Mouse (Mus musculus): Measurements from ENCODE around the gene Selenbp2.
"Not testable (repeated sequence)": the region's sequence is repeated elsewhere in the genome, so short reads cannot be mapped to it uniquely, and the experiment has no call there.

Gene Selenbp2

DNA sequence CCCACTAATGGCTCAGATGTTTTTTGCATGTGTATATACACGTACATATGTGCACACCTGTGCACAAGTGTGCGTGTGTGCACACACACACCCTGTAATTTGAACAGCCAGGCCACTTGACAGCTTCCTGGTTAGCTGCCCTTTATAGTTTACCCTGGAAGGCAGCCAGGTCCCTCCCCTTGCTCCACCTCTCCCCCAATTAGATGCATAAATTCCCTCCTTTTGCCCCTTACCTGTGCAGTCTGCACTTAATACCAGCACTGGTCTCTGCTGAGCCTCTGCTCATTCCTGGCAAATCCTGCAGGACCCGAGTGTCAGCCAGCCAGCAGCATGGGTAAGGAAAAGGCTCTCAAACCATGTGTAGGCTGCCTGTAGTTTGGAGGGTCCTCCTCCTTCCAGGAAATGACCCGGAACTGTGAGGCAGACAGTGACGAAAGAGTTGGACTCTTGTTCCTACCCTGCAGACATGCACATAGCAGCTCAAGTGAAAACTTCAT, at the start of gene Selenbp2:
Selenbp2 (plus strand) TSS at position 228 of the 497 bp plus-strand sequence.
- ATAC-seq (ENCODE audit: low TSS enrichment) = no peak

- ATAC-seq (ENCODE audit: low TSS enrichment) = peak; percentile 84
Measured at GRCm38 (mm10) chr3:94648755-94649590, 44.4 kb upstream of the Selenbp2 start.

DNA sequence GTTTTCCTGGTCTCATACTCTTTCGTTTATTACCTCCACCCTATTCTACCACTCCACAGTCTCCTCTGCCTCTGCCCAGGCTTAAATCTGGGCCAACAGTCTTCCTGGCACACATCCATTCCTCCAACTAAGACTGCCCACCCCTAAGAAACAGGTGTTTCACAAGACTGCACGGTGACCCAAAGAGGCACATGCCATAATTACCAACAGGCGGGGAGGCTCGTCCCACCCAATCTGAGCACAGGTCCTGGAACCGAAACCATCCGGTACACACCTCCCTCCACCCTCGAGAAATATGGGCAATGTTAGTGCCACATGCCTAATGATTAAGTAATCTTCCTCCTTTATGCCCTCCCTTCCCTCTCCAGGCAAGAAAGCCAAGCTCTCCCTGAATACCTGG, 42.9 kb upstream of the Selenbp2 start:
- no peak for ATAC-seq (ENCODE audit: low TSS enrichment)

DNA sequence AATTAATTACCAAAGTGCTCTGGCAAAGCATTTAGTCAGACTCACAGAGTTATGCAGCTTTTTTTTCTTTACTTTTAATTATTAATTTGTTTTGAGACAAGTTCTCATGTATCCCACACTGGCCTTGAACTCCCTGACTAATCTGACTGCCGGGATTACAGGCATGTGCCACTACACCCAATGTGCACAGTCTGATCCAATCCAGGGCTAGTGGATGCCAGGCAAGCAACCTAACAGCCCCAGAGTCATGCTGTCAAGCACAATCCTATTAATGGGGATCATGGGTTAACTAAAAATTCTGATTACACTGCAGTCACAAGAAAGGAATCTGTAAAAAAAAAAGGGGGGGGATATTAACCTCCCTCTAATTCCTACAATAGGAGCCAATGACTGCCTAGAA, 39.4 kb upstream of the Selenbp2 start:
- not testable (repeated sequence) for ATAC-seq (ENCODE audit: low TSS enrichment)

- not testable (repeated sequence) for ATAC-seq (ENCODE audit: low TSS enrichment)
Measured at GRCm38 (mm10) chr3:94657852-94658739, 35.3 kb upstream of the Selenbp2 start.

GRCm38 (mm10) chr3:94658740-94659095, 34.6 kb upstream of the Selenbp2 start, which contains the start of gene Tuft1:
Gene Tuft1, minus strand, starts transcription at chr3:94658872.
- peak; percentile 89 for ATAC-seq (ENCODE audit: low TSS enrichment)

DNA sequence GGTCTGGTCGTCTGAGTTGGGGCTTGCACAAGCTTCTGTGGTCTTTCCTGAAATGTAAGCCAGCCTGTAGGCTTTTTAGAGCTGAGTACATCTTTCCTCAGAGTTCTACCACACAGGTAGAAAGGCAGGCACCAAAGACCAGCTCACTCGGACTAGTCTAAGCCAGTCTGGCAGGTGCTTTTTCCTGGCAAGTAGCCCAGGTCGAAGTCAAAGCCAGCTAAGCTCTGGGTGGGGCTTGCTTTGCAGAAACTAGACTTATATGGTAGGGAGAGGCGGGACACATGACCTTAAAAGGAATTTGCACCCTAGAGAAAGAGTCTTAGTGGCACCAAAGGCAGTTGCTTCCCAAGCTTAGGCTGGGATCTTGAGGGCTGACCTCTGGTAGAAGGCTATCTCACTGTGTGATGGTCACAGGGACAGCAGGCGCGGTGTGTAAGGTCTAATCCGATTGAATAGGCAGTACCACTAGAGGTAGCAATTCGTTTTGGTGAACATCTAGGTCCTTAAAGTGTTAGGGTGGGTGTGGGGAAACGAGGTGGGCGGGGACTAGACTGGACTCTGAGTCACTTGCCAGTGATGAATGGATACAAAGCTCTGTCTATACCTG, 34.1 kb upstream of the Selenbp2 start:
- peak; percentile 41 for ATAC-seq (ENCODE audit: low TSS enrichment)

GRCm38 (mm10) chr3:94660841-94661240, 32.5 kb upstream of the Selenbp2 start:
- ATAC-seq (ENCODE audit: low TSS enrichment) = not testable (repeated sequence)

GRCm38 (mm10) chr3:94665060-94665802, 28.1 kb upstream of the Selenbp2 start:
- peak; percentile 78 for ATAC-seq (ENCODE audit: low TSS enrichment)

- ATAC-seq (ENCODE audit: low TSS enrichment) = not testable (repeated sequence)
Measured at GRCm38 (mm10) chr3:94665896-94666295, 27.5 kb upstream of the Selenbp2 start.

GRCm38 (mm10) chr3:94675101-94675500, 18.3 kb upstream of the Selenbp2 start:
- not testable (repeated sequence) for ATAC-seq (ENCODE audit: low TSS enrichment)

- no peak for ATAC-seq (ENCODE audit: low TSS enrichment)
Measured at GRCm38 (mm10) chr3:94679351-94679841, 14.0 kb upstream of the Selenbp2 start.

GRCm38 (mm10) chr3:94680032-94680431, 13.3 kb upstream of the Selenbp2 start:
- not testable (repeated sequence) for ATAC-seq (ENCODE audit: low TSS enrichment)

DNA sequence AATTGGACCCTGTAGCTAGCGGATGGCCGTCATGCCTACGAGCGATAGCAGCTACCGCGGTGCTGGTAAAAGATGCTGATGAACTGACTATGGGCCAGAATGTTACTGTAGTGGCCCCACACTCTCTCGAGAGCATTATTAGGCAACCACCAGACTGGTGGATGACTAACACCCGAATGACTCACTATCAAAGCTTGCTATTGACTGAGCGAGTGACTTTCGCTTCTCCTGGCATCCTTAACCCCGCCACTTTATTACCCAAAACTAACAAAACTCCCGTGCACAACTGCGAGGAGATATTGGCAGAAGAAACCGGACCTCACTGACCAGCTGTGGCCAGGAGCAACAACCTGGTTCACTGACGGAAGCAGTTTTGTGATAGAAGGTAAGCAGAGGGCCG, 12.6 kb upstream of the Selenbp2 start:
- no peak for ATAC-seq (ENCODE audit: low TSS enrichment)

DNA sequence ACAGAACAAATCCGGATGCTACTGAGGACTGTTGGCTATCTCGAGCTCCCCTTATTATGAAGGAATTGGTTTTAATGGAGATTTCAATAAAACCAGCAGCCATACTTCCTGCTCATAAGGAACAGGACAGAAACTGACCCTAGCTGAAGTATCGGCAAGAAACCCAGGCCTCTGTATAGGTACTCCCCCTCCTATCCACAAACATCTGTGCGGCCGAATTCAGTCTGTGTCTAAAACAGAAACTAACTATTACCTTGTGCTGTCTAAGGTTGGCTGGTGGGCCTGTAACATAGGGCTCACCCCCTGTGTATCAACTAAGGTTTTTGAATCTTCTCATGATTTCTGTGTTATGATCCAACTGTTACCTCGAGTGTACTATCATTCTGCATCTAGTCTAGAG, 9.7 kb upstream of the Selenbp2 start:
- no peak for ATAC-seq (ENCODE audit: low TSS enrichment)

- ATAC-seq (ENCODE audit: low TSS enrichment) = not testable (repeated sequence)
Measured at GRCm38 (mm10) chr3:94685989-94686772, 7.2 kb upstream of the Selenbp2 start.

- ATAC-seq (ENCODE audit: low TSS enrichment) = not testable (repeated sequence)
Measured at GRCm38 (mm10) chr3:94688698-94689097, 4.7 kb upstream of the Selenbp2 start.

DNA sequence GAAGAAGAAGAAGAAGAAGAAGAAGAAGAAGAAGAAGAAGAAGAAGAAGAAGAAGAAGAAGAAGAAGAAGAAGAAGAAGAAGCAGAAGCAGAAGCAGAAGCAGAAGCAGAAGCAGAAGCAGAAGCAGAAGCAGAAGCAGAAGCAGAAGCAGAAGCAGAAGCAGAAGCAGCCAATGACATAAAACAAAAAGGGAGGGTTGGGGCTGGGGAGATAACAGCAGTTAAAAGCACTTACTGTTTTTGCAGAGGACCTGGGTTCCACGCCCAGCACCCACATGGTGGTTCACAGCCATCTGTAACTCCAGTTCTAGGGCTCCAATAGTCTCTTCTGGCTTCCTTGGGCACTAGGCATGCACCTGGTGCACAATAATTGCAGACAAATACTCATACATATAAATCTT, 4.2 kb upstream of the Selenbp2 start:
- not testable (repeated sequence) for ATAC-seq (ENCODE audit: low TSS enrichment)

- ATAC-seq (ENCODE audit: low TSS enrichment) = not testable (repeated sequence)
Measured at GRCm38 (mm10) chr3:94690162-94690561, 3.2 kb upstream of the Selenbp2 start.

DNA sequence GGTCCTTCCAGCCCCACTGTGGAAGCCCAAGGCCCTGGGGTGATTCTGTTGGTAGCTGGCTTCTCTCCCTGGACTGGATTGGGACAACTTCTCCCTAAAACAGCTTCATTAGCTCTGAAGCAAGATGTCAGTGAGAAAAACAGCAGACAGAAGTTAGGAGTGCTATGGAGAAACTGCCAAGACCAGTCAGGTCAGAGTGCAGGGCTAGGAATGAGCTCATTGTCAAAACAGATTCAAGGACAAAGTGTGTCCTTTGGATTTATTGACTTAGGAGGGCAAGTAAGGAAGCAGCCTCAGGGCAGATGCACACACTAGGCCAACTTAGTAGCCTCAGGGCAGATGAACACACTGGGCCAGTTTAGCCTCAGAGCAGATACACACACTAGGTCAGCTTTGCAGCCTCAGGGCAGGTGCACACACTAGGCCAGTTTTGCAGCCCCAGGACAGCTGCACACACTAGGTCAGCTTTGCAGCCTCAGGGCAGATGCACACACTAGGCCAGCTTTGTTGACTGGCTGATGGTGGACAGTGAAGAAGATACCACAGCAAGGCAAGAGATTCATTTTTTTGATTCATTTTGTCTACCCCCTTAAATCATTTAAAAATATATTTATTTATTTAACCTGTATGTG, 2.6 kb upstream of the Selenbp2 start:
- no peak for ATAC-seq (ENCODE audit: low TSS enrichment)
